Mouse (Mus musculus): ENCODE data around the gene Snx20.

The Snx20 gene

GRCm38 (mm10) chr8:88642734-88643564 is 7.0 kb upstream of the Snx20 start:
- no peak for DNase-seq (ENCODE audit: low spot score)

GRCm38 (mm10) chr8:88638908-88639307 is 3.0 kb upstream of the Snx20 start:
- DNase-seq (ENCODE audit: low spot score), result no peak

- peak; percentile 43 for DNase-seq (ENCODE audit: low spot score)
These were observed 1.4 kb upstream of the Snx20 start for GRCm38 (mm10) chr8:88637092-88638000.

GRCm38 (mm10) chr8:88633343-88633765 is 2.6 kb downstream of the Snx20 start:
- DNase-seq (ENCODE audit: low spot score), result no peak

GRCm38 (mm10) chr8:88631081-88631480 is 4.8 kb downstream of the Snx20 start:
- DNase-seq (ENCODE audit: low spot score), result no peak

GRCm38 (mm10) chr8:88630225-88630624 is 5.7 kb downstream of the Snx20 start:
- DNase-seq (ENCODE audit: low spot score), result no peak

GRCm38 (mm10) chr8:88628001-88628774 is 7.7 kb downstream of the Snx20 start:
- no peak for DNase-seq (ENCODE audit: low spot score)

GRCm38 (mm10) chr8:88627265-88627991 is 8.5 kb downstream of the Snx20 start:
- no peak for DNase-seq (ENCODE audit: low spot score)

- DNase-seq (ENCODE audit: low spot score), result no peak
These were observed 9.0 kb downstream of the Snx20 start for GRCm38 (mm10) chr8:88626940-88627264.

GRCm38 (mm10) chr8:88626433-88626832 is 9.5 kb downstream of the Snx20 start:
- DNase-seq (ENCODE audit: low spot score), result no peak

GRCm38 (mm10) chr8:88624276-88624675 is 11.7 kb downstream of the Snx20 start:
- no peak for DNase-seq (ENCODE audit: low spot score)

- no peak for DNase-seq (ENCODE audit: low spot score)
These were observed 12.6 kb downstream of the Snx20 start for GRCm38 (mm10) chr8:88623351-88623750.

- DNase-seq (ENCODE audit: low spot score), result no peak
These were observed 14.5 kb downstream of the Snx20 start for GRCm38 (mm10) chr8:88621408-88621807.

GRCm38 (mm10) chr8:88620931-88621330 is 15.0 kb downstream of the Snx20 start:
- no peak for DNase-seq (ENCODE audit: low spot score)

GRCm38 (mm10) chr8:88619513-88619912 is 16.4 kb downstream of the Snx20 start:
- DNase-seq (ENCODE audit: low spot score), result no peak

GRCm38 (mm10) chr8:88618612-88619011 is 17.3 kb downstream of the Snx20 start:
- no peak for DNase-seq (ENCODE audit: low spot score)

- DNase-seq (ENCODE audit: low spot score), result no peak
These were observed 20.9 kb downstream of the Snx20 start for GRCm38 (mm10) chr8:88614981-88615380.

GRCm38 (mm10) chr8:88610271-88610670 is 25.7 kb downstream of the Snx20 start:
- DNase-seq (ENCODE audit: low spot score), result no peak

- no peak for DNase-seq (ENCODE audit: low spot score)
These were observed 26.9 kb downstream of the Snx20 start for GRCm38 (mm10) chr8:88609036-88609435.

GRCm38 (mm10) chr8:88605361-88606040 is 30.4 kb downstream of the Snx20 start:
- DNase-seq (ENCODE audit: low spot score), result no peak
